Mouse (Mus musculus) limb, embryonic 14.5 days (tissue): ENCODE measurements around the gene Ppm1j. TPM values are rescaled to one million over a fixed set of nuclear protein-coding genes. Genes with fewer than 3 reads are reported as not detected.
"Not testable (repeated sequence)": the region's sequence is repeated elsewhere in the genome, so short reads cannot be mapped to it uniquely, and the experiment has no call there.

ENCODE experiments used
- ATAC-seq: fragments of 200-750 bp; cut with Nextera tagmentation; 2 replicates; pipeline ENCODE4 v1.8.0; 2017; ENCODE audit warnings: low read depth, moderate number of reproducible peaks, moderate TSS enrichment; ENCODE audit not compliant: low FRiP score
- DNase-seq: peaks from one replicate; pipeline ENCODE4 v3.0.0-alpha.2; 2015; ENCODE audit warnings: low spot score
- H3K27ac ChIP-seq: fragments of 300-500 bp; sonication (generic); replicated peaks from 2 replicates; pipeline ENCODE4 v1.5.1; 2014; ENCODE audit warnings: low read depth, mild to moderate bottlenecking, low read length, moderate library complexity, mixed read lengths
- H3K27me3 ChIP-seq: fragments of 300-500 bp; sonication (generic); 2 replicates; pipeline ENCODE4 v1.6.1; 2014; ENCODE audit warnings: low read length, mixed read lengths; ENCODE audit not compliant: control insufficient read depth, insufficient read depth
- H3K36me3 ChIP-seq: fragments of 300-500 bp; sonication (generic); 2 replicates; pipeline ENCODE4 v1.6.1; 2014; ENCODE audit warnings: mild to moderate bottlenecking, low read length, moderate library complexity, mixed read lengths; ENCODE audit not compliant: control insufficient read depth, insufficient read depth
- H3K4me1 ChIP-seq: fragments of 300-500 bp; sonication (generic); 2 replicates; pipeline ENCODE4 v1.6.1; 2014; ENCODE audit warnings: antibody characterized with exemption, low read length, mixed read lengths; ENCODE audit not compliant: control insufficient read depth, insufficient read depth
- H3K4me2 ChIP-seq: fragments of 300-500 bp; sonication (generic); replicated peaks from 2 replicates; pipeline ENCODE4 v1.6.1; 2014; ENCODE audit warnings: low read depth, mild to moderate bottlenecking, low read length, moderate library complexity; ENCODE audit not compliant: severe bottlenecking
- H3K4me3 ChIP-seq: fragments of 300-500 bp; sonication (generic); replicated peaks from 2 replicates; pipeline ENCODE4 v1.5.1; 2014; ENCODE audit warnings: low read length
- H3K9ac ChIP-seq: fragments of 300-500 bp; sonication (generic); 2 replicates; pipeline ENCODE4 v1.6.1; 2014; ENCODE audit warnings: mild to moderate bottlenecking, low read depth, low read length, moderate library complexity; ENCODE audit not compliant: severe bottlenecking
- H3K9me3 ChIP-seq: fragments of 300-500 bp; sonication (generic); 2 replicates; pipeline ENCODE4 v1.6.1; 2016; ENCODE audit warnings: low read length; ENCODE audit not compliant: control insufficient read depth
- POLR2A ChIP-seq: fragments of 200-500 bp; IDR thresholded peaks from 2 replicates; pipeline ENCODE4 v1.8.0; 2012; ENCODE audit warnings: inconsistent platforms, mild to moderate bottlenecking, moderate library complexity, borderline replicate concordance; ENCODE audit not compliant: insufficient read depth, insufficient read length; ENCODE audit errors: extremely low read depth
- WGBS: fragments of 180-500 bp; shearing (Covaris S2); extraction: QIAGEN DNeasy Blood & Tissue Kit; methylation state at CpG from one replicate; pipeline ENCODE4 v1.1.7; 2014; 5-methylcytosine and 5-hydroxymethylcytosine counted together
- polyA plus RNA-seq, 2 experiments: library from polyadenylated mRNA; depleted of rRNA in 1 of 2; stranded (reverse) in 1 of 2; unstranded in 1 of 2; fragments of >200 nt; fragmentation: Nextera tagmentation in 1 of 2; extraction: Ambion mirVana in 1 of 2; gene quantifications; 2 replicates each; pipeline versions ENCODE4 v1.2.1 to v1.2.3; 2012 to 2014

Gene Ppm1j
- polyA plus RNA-seq, 2 experiments: 4.4 to 6.5 TPM

DNA sequence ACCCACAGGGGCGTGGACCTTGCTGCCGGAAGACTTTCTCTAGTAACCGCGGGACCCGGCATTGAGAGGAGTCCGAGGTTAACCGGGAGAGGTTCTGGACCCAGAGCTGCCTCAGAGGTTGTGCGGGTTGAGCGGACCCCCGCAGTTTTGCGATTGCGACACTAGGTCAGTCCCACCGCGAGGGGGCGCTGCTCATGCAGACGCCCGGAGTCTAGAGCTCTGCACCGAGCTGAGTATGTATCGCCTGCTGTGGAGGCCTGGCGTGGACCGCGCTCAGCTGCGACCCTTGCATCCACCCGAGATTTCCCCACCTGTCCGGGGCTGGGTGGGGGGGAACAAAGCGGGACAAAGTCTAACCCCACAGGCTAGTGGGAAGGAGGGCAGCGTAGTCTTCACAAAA lies 22.4 kb upstream of the Ppm1j start:
- H3K9me3 ChIP-seq: no peaks in the 10 kb centered on the region
- 1% methylated on average over 27 of the region's 27 CpGs for WGBS
- peak overlapping the region; percentile 52 for H3K4me2 ChIP-seq
- H3K4me1 ChIP-seq: 0 out of 2 replicates have a peak, but pooled peaks cover 2% of the 10 kb centered on the region
- ATAC-seq (peak; percentile 89), DNase-seq (peak; percentile 77)
- peak overlapping the region; percentile 26 for H3K4me3 ChIP-seq
- no peak for TF ChIP-seq POLR2A
- H3K36me3 ChIP-seq: no peaks in the 10 kb centered on the region
- no peak overlapping the region for H3K27ac ChIP-seq
- no peaks in the 10 kb centered on the region for H3K27me3 ChIP-seq
- H3K9ac ChIP-seq: peak overlapping the region; percentile 46

GRCm38 (mm10) chr3:104758869-104759268 lies 22.0 kb upstream of the Ppm1j start:
- Histone ChIP-seq H3K4me3 (peak overlapping the region; percentile 26), H3K9me3 (no peaks in the 10 kb centered on the region), H3K27me3 (no peaks in the 10 kb centered on the region), H3K9ac (peak overlapping the region; percentile 46), H3K27ac (no peak overlapping the region), H3K4me2 (peak overlapping the region; percentile 52), H3K4me1 (0 out of 2 replicates have a peak, but pooled peaks cover 2% of the 10 kb centered on the region), H3K36me3 (no peaks in the 10 kb centered on the region)
- 15% methylated on average over 5 of the region's 5 CpGs for WGBS
- DNase-seq (no peak), ATAC-seq (no peak; the same call in 1 of the 2 replicates)
- no peak for TF ChIP-seq POLR2A

DNA sequence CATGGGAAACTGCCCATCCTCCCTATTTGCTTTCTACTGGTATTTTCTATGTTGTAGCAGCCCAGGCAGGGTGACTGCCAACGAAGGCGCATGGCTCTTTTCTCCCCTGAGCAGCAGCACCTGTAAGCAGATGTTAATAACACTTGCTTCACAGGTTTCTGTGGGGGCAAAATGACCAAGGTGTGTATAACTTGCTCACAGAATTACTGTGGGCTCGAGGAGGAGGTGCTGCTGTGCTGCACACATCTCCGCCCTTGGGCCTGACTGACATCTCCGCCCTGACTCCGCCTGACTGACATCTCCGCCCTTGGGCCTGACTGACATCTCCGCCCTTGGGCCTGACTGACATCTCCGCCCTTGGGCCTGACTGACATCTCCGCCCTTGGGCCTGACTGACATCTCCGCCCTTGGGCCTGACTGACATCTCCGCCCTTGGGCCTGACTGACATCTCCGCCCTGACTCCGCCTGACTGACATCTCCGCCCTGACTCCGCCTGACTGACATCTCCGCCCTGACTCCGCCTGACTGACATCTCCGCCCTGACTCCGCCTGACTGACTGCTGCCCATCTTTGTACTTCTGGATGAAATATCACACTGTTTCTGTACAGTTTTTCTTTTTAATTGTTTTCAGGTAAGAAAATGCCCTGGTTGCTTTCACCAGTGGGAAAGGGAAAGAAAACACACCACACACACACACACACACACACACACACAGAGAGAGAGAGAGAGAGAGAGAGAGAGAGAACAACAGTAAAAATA lies 18.6 kb upstream of the Ppm1j start:
- H3K9me3 ChIP-seq, H3K36me3 ChIP-seq, H3K27me3 ChIP-seq, H3K9ac ChIP-seq, H3K4me2 ChIP-seq, ATAC-seq, DNase-seq, H3K4me3 ChIP-seq, H3K27ac ChIP-seq, H3K4me1 ChIP-seq: not testable (repeated sequence)
- 29% methylated on average over 18 of the region's 20 CpGs for WGBS

DNA sequence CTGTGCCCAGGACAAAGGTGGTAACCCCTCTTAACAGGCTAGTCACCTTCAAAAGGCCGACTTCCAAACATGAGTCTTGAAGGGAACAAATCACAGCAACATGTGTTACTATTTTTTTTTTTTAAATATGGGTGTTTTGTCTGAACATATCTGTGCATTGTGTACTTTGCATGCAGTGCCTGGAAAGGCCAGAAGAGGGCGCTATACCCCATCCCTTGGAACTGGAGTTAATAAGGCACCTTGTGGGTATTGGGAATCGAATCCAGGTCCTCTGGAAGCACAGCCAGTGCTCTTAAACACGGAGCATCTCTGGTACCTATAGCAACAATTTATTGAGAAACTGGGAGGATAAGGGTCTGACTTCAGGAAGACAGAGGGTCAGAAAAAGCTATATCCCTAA lies 15.8 kb upstream of the Ppm1j start:
- DNase-seq (no peak), ATAC-seq (no peak)
- TF ChIP-seq POLR2A: no peak
- no peaks in the 10 kb centered on the region for H3K27me3 ChIP-seq
- no peak overlapping the region for H3K4me3 ChIP-seq
- H3K36me3 ChIP-seq: no peaks in the 10 kb centered on the region
- 28% methylated on average over 4 of the region's 4 CpGs for WGBS
- H3K9ac ChIP-seq: no peak overlapping the region
- no peaks in the 10 kb centered on the region for H3K4me1 ChIP-seq
- no peak overlapping the region for H3K27ac ChIP-seq
- H3K4me2 ChIP-seq: no peak overlapping the region
- H3K9me3 ChIP-seq: no peaks in the 10 kb centered on the region

GRCm38 (mm10) chr3:104767141-104767540 lies 13.7 kb upstream of the Ppm1j start:
- WGBS: 62% methylated on average over 2 of the region's 2 CpGs
- Histone ChIP-seq H3K9ac (no peak overlapping the region), H3K36me3 (no peaks in the 10 kb centered on the region), H3K27ac (no peak overlapping the region), H3K27me3 (no peaks in the 10 kb centered on the region), H3K4me1 (peaks cover 9% of the 10 kb centered on the region), H3K4me2 (no peak overlapping the region), H3K4me3 (no peak overlapping the region), H3K9me3 (no peaks in the 10 kb centered on the region)
- no peak for ATAC-seq
- TF ChIP-seq POLR2A: no peak
- no peak for DNase-seq
